Mouse (Mus musculus): ENCODE data around the gene Rem1.
"Not testable (repeated sequence)": the region's sequence is repeated elsewhere in the genome, so short reads cannot be mapped to it uniquely, and the experiment has no call there.

GRCm38 (mm10) chr2:152666191-152666590 is 39.4 kb downstream of the Rem1 start:
- TF ChIP-seq ZC3H11A (IDR thresholded peaks at IDR 0.05; ENCODE audit: borderline replicate concordance, low read depth, low read length); MAFK (IDR thresholded peaks at IDR 0.05; ENCODE audit: insufficient read depth, low read depth, low read length); ZNF384 (IDR thresholded peaks at IDR 0.05; ENCODE audit: low read depth, low read length); CHD2 (IDR thresholded peaks at IDR 0.05; ENCODE audit: low read depth, low read length): not testable (repeated sequence)
